Mouse (Mus musculus) kidney, adult 11 months (tissue): Measurements from ENCODE around the gene Csgalnact2.

ENCODE experiments used
- DNase-seq: peaks from one replicate; pipeline ENCODE4 v3.0.0; 2022

Gene Csgalnact2

DNA sequence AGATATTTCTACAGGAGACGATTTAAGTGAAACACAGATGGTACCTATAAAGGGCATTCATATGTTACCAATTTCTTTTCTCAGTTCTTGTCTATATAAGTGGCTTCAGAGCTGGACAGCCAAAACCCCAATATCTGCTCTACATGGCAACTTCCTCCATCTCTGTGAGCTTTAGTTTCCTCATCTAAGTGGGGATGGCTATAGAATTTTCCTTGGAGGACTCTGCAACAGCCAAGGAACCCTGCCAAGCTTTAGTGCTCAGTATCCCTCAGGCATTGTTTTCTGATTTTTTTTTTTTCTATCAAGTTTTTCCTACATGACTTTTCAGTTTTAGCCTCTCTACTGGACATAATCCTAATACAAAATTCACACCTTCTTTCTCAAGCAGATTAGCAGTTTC is 4.5 kb downstream of the Csgalnact2 start:
- no peak for DNase-seq

DNA sequence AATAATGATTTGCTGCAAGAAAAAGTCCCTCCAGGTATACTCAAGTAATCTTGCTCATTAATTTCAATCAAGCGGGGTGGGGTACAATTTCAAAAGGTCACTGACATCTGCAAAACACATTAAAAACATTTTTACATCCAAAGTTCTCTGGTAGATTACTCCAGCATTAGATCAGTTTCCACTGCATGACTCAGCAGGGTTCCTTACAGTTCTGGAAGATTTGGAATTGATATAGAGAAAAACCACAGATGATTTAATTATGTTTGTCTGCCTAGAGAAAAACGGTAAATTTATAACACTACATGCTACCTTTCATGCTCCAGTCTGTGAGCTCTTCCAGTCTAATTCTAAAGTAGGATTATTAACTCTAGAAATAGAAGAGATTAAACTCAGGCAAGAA is 8.9 kb downstream of the Csgalnact2 start:
- no peak for DNase-seq

DNA sequence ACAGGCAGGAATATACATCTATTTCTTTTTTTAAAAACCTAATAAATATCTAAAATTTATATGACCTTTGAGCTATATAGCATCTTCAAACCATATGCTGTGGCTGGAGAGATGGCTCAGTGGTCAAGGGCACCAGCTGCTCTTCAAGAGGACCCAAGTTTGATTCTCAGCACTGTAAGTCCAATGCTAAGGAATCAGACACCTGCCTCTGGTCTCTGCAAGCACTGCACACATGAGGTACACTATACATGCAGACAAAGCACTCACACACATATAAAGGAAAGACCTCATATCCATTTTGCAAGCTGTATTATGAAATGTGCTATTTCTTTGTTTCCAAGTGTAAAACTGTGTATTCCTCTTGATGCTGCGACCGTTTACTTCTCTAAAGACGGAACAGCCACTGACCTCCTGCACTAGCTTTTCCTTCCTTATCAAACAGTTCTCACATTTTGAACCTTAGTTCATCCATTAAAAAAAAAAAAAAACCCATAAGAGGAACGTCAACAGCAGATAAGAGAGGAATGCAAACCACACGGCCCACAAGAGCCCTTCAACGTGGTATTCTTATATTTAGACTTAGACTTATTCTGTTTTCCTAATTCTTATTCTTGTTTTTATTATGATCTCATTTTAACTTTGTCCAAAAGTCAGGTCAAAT is 11.0 kb downstream of the Csgalnact2 start:
- DNase-seq: no peak

DNA sequence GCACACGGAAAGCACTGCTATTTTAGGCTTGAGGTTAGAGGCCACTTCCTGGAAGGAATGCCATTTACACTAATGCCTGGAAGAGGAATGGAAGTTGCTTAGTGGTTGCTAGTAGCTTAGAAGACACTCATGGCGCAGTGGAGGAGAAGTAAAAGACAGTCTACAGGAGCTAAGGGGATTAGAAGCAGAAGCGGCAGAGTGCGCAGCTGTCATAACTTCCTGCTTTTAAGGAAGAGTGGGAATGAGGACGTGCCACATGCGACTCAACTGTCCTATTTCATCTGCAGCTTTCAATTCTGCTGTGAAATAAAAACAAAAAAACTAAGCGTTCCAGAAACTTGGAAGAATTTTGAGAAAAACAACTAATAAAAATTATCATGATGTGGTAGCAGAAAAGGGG is 11.7 kb downstream of the Csgalnact2 start:
- DNase-seq: no peak

DNA sequence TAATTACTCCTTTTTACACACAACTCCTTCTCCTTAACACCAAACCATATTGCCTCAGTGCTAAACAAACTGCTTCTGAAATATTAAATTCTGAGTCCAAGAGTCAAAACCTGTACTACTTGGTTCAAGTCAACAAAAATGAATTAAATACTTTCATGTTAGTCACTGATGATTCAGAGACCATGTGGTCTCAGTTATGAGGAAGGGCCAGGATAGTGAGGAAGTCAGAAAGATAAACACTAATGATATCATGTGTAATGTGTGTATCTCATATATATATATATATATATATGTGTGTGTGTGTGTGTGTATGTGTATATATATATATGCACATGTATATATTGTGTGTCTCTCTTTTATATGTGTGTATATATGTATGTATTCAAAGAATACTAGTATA is 12.4 kb downstream of the Csgalnact2 start:
- DNase-seq: no peak

DNA sequence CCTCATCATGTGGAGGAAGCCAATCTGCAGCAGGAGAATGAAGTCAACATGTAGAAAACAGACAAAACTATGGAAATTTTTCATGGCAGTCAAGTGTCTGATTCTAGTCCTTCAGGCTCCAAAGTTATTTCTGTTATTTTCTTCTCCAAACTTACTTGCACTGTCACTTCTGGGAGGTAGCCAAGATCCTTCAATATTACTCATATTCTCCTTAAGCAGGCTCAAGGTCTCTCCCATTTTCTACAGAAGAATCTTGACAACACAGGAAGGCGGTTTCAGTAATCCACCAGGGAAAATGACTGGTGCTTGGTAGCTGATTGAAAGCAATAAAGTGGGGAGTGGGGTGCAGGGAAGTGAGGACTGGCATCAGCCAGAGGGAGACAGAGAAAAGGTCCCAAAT is 16.2 kb downstream of the Csgalnact2 start:
- no peak for DNase-seq

DNA sequence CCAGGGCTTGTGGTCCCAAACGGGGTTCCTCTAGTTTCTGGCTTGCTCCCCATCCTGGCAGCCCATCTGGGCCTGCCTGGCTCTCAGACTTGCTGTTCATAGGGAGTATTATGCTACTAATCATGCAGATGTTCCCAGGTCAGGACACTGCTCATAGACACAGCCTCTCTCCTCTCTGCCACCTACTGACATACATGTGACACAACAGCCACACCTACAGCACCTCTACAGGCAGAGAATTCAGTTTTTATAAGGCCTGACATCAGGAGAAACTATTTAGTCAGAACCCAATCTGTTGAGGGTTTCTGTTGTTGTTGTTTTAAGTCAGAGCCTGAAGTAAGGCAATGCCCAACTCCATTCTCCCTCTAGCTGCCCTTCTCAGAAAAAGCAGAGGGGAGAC is 27.1 kb downstream of the Csgalnact2 start:
- DNase-seq: no peak

DNA sequence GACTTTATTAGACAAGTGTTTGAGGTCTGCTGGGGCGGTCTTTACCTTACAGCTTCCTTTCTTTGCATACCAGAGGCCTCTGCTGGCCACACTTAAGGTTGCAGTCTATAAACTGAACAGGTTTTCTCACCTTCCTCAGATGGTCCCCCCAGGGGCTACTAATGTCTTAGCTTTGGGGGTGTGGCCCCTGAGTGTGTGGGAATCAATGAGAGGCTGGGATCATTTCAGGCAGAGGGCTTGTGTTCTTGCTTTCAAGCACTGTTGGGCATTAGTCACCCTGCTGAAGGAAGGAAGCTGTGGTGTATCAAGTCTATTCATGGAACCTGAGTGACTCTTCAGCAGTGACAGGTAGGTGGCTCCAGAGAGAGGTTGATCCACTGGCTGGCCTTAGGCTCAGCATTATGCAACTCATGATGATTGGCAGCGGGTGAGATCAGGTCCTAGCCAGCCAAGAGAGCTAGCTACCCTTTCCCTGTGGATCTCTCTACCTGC is 39.6 kb downstream of the Csgalnact2 start:
- peak; percentile 7 for DNase-seq

DNA sequence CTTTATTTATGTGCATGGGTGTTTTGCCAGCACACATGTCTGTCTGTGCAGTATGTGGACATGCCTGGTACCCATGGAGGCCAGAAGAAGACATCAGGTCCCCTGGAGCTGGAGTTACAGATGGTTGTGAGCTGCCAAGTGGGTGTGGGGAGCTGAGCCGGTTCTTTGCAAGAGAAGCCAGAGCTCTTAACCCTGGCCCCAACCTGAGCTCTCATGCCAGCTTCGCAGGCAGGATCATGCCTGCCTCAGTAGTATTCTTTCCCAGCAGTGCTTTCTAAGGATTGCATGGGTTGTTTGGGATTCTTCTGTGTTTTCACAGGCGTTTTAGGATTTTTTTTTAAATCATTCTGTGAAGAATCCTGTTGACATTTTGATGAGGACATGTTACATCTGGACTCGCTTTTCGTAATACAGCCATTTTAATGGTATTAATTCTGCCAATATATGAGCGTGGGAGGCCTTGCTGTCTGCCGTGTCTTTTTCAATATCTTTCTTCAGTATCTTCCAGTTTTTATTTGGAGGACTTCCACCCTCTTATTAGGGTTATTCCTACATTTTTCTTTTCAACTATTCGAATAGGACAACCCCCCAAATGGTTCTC is 41.1 kb downstream of the Csgalnact2 start:
- DNase-seq: no peak

DNA sequence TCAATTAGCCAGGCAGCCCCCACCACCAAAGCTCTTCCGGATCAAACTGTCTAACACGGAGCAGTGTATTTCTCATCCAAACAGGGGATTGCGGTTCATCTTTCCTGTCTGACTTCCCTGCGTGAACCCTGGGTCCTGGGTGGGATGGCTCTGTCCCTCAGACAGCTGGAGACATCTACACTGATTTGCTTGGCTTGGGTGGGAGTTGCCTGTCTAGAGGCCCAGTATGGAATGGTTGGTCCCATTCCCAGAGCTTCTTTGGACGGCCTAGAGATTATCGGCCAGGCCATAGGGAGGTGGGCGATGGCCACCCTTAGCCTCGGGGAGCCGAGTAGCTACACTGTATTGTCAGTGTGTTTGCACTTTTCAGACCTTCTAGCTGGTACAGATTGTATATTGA is 48.1 kb downstream of the Csgalnact2 start:
- DNase-seq: no peak

DNA sequence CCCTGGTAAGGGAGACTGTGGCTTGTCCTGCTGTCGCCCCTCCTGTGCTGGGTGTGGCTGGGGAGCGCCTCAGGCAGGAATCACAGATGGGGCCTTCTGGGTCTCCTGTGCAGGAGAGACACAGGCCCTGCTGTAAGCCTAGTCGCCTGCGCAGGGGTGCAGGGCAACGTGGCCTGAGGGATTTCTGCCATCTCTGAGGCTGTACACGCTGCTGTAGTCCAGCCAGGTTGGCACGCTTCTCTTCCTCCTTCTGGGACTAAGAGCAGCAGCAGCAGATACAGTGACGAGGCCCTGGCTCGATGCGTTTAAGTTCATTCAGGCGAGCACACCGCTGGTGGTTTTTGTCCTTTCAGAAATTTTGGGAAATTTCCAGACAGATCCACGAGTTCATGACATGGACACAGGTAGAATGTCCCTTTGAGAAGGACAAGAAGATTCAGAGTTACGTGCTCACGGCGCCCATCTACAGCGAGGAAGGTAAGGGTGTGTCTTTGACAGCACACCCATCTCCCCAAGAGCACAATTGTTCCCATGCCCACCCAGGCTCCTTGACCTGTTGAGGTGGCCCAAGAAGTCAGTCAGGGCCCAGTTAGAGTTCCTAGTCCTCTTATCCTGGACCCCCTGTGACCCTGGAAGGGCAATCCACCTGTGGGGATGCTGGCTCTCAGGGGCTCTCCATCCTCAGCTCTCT is 50.0 kb downstream of the Csgalnact2 start:
- DNase-seq: no peak

DNA sequence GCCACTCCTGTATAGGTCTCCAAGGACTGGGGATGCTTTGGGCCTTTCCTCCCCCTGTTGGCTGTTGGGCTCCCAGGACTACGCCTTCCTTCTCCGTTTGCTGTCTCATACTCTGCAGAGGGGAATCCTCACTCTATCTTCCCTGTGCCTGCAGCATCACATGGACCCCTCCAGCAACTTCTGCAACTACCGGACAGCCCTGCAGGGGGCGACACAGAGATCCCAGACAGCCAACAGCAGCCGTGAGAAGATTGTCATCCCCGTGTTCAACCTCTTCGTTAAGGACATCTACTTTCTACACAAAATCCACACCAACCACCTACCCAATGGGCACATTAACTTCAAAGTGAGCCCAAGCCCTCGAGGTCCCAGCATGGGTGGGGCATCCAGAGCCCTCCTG is 51.0 kb downstream of the Csgalnact2 start:
- no peak for DNase-seq

DNA sequence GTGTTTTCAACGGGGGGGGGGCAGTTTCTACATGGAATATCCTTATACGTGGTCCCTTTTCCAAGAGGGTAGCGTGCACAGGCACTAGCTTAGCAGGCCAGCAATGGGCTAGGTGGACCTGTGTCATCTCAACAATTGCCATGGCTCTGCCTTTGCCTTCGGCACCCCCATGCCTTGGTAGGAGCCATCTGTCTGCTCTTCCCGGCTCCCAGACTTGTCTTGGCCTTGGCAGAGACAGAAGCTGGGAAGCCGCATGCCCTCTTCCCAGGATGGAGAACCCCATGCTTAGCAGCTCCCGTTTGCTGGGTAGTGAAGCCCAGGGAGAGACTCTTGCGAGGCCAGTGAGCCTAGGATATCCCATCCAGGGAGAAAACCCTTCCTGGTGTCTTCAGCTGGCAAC is 54.3 kb downstream of the Csgalnact2 start:
- no peak for DNase-seq

DNA sequence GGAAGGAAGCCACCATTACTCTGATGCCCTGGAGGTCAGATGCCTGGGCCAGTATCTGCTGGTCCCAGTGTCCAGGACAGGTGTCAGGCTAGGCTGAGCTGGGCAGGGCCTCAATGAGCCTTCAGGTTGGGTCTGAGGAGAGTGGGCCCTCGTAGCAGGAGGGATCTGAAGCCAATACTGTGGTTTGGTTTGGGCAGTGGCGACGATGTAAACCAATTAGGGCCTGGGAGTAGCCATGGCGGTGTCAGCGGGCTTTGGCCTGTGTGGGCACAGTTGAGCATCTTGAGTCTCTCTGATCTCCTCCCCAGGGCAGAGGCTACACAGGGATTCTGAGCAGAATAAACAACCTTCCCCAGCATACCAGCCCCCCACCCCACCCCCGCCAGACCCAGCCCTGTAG is 55.3 kb downstream of the Csgalnact2 start:
- DNase-seq: no peak

DNA sequence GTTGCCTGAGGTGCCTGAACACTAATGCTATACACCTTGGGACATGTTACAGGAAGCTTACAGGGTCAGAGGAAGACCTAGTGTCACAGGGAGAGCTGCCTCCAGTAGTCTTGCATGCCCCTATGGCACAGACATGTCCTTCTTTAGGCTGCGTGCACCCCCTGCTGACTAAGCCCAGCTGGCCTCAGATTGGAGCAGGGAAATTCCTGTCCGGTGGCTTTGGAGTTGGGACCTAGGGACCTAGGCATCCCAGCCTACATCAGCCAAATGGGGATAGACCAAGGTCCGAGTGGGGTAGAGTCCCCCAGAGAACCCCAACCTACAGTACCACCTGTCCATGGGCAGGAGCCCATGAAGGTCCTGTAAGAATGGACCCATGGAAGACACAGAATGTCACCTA is 56.6 kb downstream of the Csgalnact2 start:
- no peak for DNase-seq

DNA sequence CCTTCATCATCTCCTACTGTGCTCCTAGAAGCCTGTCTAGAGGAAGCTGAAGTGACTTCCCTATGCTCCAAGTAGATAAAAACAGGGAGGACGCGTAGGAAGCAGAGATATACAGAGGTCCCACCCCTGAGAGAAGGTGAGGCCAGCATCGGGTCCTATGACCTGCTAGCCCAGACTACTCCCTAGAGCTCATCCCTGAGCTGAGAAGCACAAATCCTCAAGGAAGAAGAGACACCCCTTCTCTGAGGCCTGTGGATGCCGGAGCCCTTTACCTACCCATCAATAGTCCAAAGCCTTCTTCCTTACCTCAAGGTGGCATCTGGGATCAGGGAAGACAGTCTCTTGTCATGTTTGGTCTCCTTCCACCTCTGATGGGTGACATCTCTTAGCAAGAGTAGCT is 58.2 kb downstream of the Csgalnact2 start:
- DNase-seq: no peak

DNA sequence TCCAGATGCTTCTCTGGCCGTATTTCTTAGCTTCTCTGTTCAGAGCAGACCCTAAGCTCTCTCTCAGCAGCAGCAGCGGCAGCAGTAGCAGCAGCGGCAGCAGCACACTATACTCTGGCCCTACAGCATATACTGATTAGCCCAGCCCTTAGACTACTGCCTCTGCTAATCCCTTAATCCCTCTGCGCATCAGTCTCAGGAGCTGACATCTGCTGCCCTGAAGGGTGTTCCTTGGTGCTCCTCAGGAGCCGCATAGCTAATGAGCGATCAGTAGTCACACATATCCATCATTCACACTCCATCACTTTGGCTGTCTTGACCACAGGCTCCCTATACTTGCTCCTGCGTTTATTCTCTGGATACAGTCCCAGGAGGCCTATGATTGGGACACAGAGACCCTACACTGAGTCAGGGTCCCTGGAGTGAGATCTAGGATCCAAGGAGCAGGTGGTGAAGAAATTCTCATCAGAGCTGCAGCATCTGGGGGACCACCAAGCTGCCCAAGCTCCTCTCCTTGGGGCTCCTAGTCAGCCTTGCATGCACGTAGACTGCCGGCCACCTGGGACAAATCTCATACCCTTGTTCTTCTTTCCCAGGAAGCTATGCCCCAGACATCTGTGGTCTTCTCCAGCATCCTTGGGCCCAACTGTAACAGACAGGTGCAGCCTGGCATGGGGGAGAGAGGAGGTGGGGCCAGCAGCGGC is 59.0 kb downstream of the Csgalnact2 start:
- no peak for DNase-seq

DNA sequence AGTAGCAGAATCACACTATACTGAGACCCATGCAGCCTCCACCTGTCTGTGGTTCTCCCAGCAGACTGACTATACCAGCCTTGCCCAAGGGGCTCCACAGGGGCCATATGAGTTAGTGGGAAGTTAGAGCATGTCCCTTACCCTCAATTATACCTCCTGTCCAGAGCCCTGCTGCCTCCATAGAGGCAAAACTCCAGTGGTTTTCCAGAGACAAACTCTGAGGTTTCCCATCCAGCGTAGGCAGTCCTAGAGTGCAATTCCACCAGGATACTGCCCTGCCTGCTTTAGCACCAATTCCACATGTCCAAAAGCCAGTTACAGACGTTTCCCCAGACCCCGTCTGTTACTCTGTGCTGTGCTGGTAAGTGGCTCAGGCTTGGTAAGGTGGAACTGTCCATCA is 59.6 kb downstream of the Csgalnact2 start:
- no peak for DNase-seq

DNA sequence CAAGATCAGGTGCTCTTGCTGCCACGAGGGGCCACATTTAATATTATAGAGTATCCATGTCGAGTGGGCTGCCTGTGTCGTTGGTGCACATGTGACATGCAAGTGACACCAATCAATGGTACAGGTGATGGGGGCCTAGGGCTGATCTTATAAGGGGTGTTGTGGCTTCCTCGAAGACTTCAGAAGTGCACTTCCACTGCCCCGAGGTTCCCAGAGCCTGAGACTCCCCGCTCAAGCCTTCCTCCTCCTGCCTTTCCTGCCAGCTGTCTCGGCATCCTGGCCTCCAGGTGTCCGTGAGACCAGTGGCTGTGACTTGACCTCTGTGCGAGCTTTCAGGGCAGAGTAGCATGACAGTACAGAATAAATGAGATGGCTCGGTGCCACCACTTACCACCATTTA is 60.2 kb downstream of the Csgalnact2 start:
- DNase-seq: no peak

DNA sequence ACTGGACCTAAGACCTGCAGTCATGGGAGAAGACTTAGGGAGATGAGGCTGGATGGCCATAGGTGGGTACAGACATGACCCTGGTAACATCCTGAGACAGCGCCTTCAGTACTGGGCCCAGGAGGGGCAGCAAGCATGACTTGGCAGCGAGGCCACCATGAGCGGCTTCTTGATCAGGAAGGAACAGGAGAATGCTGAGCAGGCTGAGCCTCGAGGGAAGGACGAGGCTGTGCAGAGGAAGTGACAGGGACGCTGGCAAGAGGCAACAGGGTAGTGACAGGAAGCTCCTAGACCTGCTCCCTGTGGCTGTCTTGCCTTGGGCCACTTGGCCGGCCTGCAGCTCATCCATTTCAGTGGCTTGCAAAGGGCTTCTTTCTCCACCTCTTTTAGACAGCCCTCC is 61.5 kb downstream of the Csgalnact2 start:
- no peak for DNase-seq

DNA sequence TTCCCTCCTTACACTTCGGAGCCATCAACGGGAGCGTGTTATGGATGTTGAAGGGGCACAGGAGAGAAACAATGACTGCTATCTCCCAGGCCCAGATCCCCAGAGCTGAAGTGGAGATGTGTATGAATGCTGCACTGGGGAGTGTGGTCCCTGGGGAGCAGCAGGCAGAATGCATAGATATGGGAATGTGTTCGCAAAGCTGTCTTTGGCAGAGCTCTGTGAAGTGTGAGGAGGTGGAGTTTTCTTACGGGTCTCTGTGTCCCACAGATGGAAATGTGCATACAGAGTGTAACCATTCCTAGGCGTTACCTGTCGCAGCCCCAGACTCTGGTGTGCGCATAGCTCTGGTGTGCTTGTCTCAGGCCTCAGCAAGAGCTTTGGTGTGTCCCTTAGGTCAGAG is 62.2 kb downstream of the Csgalnact2 start:
- no peak for DNase-seq

DNA sequence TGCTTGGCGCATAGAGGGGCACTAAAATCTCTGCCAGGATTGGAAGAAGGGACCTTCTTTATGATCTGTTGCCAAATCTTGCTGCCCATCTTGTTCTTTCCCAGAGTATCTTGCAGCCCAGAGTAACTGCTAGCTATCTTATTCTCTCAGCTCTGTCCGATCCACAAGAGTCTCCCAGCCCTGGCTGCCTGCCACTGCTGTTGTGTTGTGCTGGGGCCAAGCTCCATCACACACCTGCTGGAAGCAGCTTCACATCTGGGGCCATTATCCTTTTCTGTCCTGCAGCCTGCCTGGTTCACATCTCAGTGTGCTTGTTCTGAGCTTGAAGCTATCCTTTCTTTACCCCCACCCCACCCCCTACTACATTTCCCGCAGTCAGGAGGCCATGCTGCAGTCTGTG is 62.7 kb downstream of the Csgalnact2 start:
- no peak for DNase-seq

DNA sequence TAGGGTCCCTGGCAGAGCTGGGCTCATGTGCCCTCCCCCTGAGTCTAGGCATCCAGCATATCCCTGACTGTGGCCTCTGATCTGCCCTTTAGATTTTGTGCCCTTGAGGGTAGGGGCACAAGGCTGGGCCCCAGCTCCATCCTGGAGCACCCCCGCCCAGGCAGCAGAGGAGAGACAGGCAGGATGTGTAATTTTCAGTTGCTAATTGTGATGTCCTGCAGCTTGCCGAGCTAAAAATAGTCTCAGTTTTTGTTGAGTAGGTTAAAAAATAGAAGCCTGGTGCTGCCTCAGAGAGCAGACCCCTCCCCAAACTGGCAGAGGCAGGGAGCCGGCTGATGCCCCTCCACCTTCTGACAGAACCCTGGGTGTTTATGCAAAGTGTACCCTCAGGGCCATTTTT is 64.8 kb downstream of the Csgalnact2 start:
- DNase-seq: no peak

DNA sequence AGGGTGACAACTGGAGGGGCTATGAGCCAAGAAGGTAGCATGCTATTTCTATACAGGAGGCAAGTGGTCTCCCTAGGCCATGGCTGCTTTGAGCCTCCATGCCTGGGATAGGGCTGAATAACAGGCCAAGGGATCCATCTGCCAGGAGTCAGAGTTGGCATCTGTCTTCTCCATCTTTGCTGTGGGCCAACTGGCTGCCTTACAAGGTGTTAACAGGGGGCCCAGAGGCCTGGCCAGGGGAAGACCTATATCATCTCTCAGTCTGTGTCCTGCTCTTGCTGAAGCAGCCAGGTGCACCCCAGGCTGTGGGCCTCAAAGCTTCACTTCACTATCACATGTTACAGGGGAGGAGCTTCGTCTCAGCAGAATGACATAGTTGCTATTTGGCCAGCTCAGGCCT is 66.8 kb downstream of the Csgalnact2 start:
- no peak for DNase-seq
